Mouse (Mus musculus): ENCODE results near the gene Farsb. TPM values are rescaled to one million over a fixed set of nuclear protein-coding genes. Genes with fewer than 3 reads are reported as not detected.

Gene Farsb
- total and polyA plus RNA-seq, 2 experiments from 2014 or later: 72.8 to 129 TPM

DNA sequence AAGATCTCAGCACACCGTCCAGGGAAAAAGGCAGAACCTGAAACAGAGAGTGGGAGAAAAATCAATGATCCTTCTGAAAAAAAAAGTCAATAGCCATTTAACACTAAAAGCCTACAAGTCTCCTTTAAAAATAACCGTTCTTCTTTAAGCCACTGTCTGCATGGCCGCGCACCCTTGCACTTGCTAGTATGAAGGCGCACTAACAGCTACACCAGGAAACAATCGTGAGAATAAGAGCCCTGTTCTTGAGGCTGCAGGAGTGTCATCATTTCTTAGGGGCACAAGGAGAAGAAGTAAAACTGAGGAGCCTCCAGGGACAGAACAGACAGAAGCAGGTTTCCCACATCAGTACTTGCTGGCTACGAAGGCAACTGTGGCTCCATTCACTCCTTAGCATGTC, 63.4 kb downstream of the Farsb start:
- no peaks in the 10 kb centered on the region; the same call in 1 of the 2 replicates for H3K4me1 ChIP-seq (ENCODE audit: insufficient read depth, low read length)
- ATAC-seq: no peak
- H3K27me3 ChIP-seq (ENCODE audit: insufficient read depth, low read length): no peaks in the 10 kb centered on the region
- H3K27ac ChIP-seq: no peak overlapping the region; the same call in 1 of the 2 replicates
- H3K4me3 ChIP-seq (ENCODE audit: low read length): no peak overlapping the region
- no peak overlapping the region for H3K4me2 ChIP-seq (ENCODE audit: low read depth, low read length)
- DNase-seq (ENCODE audit: low spot score): no peak
- TF ChIP-seq CTCF (IDR thresholded peaks at IDR 0.05; ENCODE audit: low read depth): no peak
- H3K36me3 ChIP-seq (ENCODE audit: insufficient read depth, low read length): no peaks in the 10 kb centered on the region
- 82% methylated on average over 7 of the region's 7 CpGs for WGBS
- no peaks in the 10 kb centered on the region for H3K9me3 ChIP-seq (ENCODE audit: low read length)
- no peak overlapping the region for H3K9ac ChIP-seq (replicated peaks; ENCODE audit: low read length)

DNA sequence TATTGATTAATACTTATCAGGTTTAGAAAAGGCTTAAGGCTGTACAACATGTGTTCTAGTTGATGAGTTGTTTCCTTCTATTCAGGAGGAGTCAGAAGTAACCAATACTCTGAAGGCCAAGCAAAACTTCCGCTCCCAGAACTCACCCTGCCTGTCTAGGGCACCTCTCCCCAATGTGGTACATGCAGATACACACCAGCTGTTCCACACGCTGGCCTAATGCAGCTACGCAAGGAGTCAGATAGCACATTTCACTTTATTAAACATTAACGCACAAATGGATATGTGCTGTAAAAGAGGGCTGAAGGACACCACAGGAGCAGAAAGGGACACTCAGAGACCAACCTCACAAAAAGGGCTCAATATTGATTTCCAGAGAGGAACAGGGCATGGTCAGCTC, 63.8 kb downstream of the Farsb start:
- Histone ChIP-seq H3K4me3 (ENCODE audit: low read length) (no peak overlapping the region), H3K27me3 (ENCODE audit: insufficient read depth, low read length) (no peaks in the 10 kb centered on the region), H3K27ac (no peak overlapping the region), H3K4me1 (ENCODE audit: insufficient read depth, low read length) (no peaks in the 10 kb centered on the region; the same call in 1 of the 2 replicates), H3K36me3 (ENCODE audit: insufficient read depth, low read length) (no peaks in the 10 kb centered on the region), H3K9me3 (ENCODE audit: low read length) (no peaks in the 10 kb centered on the region), H3K9ac (replicated peaks; ENCODE audit: low read length) (no peak overlapping the region), H3K4me2 (ENCODE audit: low read depth, low read length) (no peak overlapping the region)
- DNase-seq (ENCODE audit: low spot score) (no peak), ATAC-seq (no peak)
- 83% methylated on average over 4 of the region's 4 CpGs for WGBS
- no peak for TF ChIP-seq CTCF (IDR thresholded peaks at IDR 0.05; ENCODE audit: low read depth)

DNA sequence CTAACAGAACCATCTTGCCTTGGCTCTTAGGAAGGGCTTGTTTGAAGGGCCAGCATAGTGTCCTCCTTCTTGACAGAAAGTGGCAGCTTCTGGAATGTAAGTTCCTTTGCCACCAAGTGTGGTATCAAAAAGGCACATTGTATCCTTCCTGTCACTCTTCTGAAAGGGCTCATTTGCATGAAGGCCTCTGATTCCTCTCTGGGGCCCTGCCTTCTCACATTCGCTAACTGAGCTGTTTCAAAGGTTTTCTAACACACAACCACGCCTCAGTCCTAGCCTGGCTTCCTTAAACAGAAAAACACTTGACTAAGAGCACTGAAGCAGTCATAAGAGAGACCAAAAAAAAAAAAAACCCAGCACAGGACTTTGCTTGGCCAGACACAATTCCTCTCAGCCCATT, 66.1 kb downstream of the Farsb start:
- Histone ChIP-seq H3K36me3 (ENCODE audit: insufficient read depth, low read length) (no peaks in the 10 kb centered on the region), H3K9me3 (ENCODE audit: low read length) (no peaks in the 10 kb centered on the region), H3K27ac (no peak overlapping the region), H3K4me1 (ENCODE audit: insufficient read depth, low read length) (no peaks in the 10 kb centered on the region; the same call in 1 of the 2 replicates), H3K9ac (replicated peaks; ENCODE audit: low read length) (no peak overlapping the region), H3K4me2 (ENCODE audit: low read depth, low read length) (no peak overlapping the region), H3K4me3 (ENCODE audit: low read length) (no peak overlapping the region), H3K27me3 (ENCODE audit: insufficient read depth, low read length) (no peaks in the 10 kb centered on the region)
- DNase-seq (ENCODE audit: low spot score) (no peak), ATAC-seq (no peak)
- no peak for TF ChIP-seq CTCF (IDR thresholded peaks at IDR 0.05; ENCODE audit: low read depth)
- 32% methylated on average over 2 of the region's 2 CpGs for WGBS

- Histone ChIP-seq H3K9ac (replicated peaks; ENCODE audit: low read length) (no peak overlapping the region), H3K27me3 (ENCODE audit: insufficient read depth, low read length) (no peaks in the 10 kb centered on the region), H3K27ac (no peak overlapping the region), H3K9me3 (ENCODE audit: low read length) (no peaks in the 10 kb centered on the region), H3K4me3 (ENCODE audit: low read length) (no peak overlapping the region), H3K4me2 (ENCODE audit: low read depth, low read length) (no peak overlapping the region), H3K36me3 (ENCODE audit: insufficient read depth, low read length) (no peaks in the 10 kb centered on the region), H3K4me1 (ENCODE audit: insufficient read depth, low read length) (no peaks in the 10 kb centered on the region; the same call in 1 of the 2 replicates)
- 87% methylated on average over 5 of the region's 5 CpGs for WGBS
- ATAC-seq (no peak), DNase-seq (ENCODE audit: low spot score) (no peak)
- TF ChIP-seq CTCF (IDR thresholded peaks at IDR 0.05; ENCODE audit: low read depth): no peak
Measured at GRCm38 (mm10) chr1:78421749-78422148, 66.9 kb downstream of the Farsb start.

DNA sequence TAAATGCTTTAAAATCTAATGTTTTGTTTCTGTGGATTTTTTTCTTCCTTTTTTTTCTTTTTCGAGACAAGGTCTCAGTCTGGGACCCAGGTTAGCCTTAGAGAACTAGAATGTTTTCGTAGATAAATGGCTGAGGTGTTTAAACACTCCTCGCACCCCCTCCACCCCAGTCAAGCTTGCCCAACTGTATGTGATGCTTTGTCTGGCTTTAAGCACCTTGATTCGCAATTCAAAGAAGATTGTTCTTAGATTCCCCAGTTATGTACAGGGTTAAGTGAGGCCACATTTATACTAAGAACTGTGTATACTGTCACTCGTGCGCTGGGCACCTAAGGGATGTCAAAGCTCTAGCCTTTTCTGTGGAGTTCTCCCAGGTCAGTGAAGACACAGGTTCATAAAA, 68.4 kb downstream of the Farsb start:
- Histone ChIP-seq H3K27ac (no peak overlapping the region), H3K4me3 (ENCODE audit: low read length) (no peak overlapping the region), H3K4me2 (ENCODE audit: low read depth, low read length) (no peak overlapping the region), H3K27me3 (ENCODE audit: insufficient read depth, low read length) (no peaks in the 10 kb centered on the region), H3K9ac (replicated peaks; ENCODE audit: low read length) (no peak overlapping the region), H3K4me1 (ENCODE audit: insufficient read depth, low read length) (no peaks in the 10 kb centered on the region), H3K36me3 (ENCODE audit: insufficient read depth, low read length) (no peaks in the 10 kb centered on the region), H3K9me3 (ENCODE audit: low read length) (no peaks in the 10 kb centered on the region)
- TF ChIP-seq CTCF (IDR thresholded peaks at IDR 0.05; ENCODE audit: low read depth): no peak
- no peak for DNase-seq (ENCODE audit: low spot score)
- ATAC-seq: no peak
- 91% methylated on average over 6 of the region's 6 CpGs for WGBS

DNA sequence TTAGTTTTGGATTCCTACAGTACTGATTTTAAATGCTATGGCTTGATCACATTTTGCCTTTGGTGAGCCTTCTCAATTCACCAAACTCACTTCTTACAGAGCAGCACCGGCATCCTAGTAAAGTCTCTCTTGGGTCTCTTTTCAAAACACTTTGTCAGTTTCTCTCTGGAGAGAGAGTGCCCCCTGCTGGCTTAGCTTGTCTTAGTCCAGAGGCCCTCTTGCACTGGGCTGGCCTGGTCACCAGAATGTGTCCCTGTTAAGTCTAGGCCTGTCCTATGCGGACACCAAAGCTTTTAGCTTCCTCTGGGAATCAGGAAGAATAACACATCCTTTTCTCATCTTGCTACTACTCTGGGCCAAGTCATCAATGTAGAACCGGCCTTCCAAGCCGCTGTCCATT, 69.1 kb downstream of the Farsb start:
- no peaks in the 10 kb centered on the region for H3K9me3 ChIP-seq (ENCODE audit: low read length)
- no peaks in the 10 kb centered on the region for H3K27me3 ChIP-seq (ENCODE audit: insufficient read depth, low read length)
- no peaks in the 10 kb centered on the region for H3K4me1 ChIP-seq (ENCODE audit: insufficient read depth, low read length)
- peak; percentile 87 for ATAC-seq
- no peak overlapping the region for H3K4me3 ChIP-seq (ENCODE audit: low read length)
- peak; percentile 87 for DNase-seq (ENCODE audit: low spot score)
- 41% methylated on average over 4 of the region's 4 CpGs for WGBS
- H3K36me3 ChIP-seq (ENCODE audit: insufficient read depth, low read length): no peaks in the 10 kb centered on the region
- no peak overlapping the region for H3K4me2 ChIP-seq (ENCODE audit: low read depth, low read length)
- peak; percentile 84 for TF ChIP-seq CTCF (IDR thresholded peaks at IDR 0.05; ENCODE audit: low read depth)
- H3K9ac ChIP-seq (replicated peaks; ENCODE audit: low read length): no peak overlapping the region
- no peak overlapping the region for H3K27ac ChIP-seq

GRCm38 (mm10) chr1:78417154-78417911, 71.4 kb downstream of the Farsb start:
- Histone ChIP-seq H3K4me1 (ENCODE audit: insufficient read depth, low read length) (no peaks in the 10 kb centered on the region), H3K27ac (no peak overlapping the region), H3K4me3 (ENCODE audit: low read length) (no peak overlapping the region), H3K36me3 (ENCODE audit: insufficient read depth, low read length) (no peaks in the 10 kb centered on the region), H3K9me3 (ENCODE audit: low read length) (no peaks in the 10 kb centered on the region), H3K4me2 (ENCODE audit: low read depth, low read length) (no peak overlapping the region), H3K27me3 (ENCODE audit: insufficient read depth, low read length) (no peaks in the 10 kb centered on the region), H3K9ac (replicated peaks; ENCODE audit: low read length) (no peak overlapping the region)
- DNase-seq (ENCODE audit: low spot score) (no peak), ATAC-seq (no peak)
- TF ChIP-seq CTCF (IDR thresholded peaks at IDR 0.05; ENCODE audit: low read depth): no peak
- WGBS: 97% methylated on average over 9 of the region's 9 CpGs

All from hindbrain, postnatal 0 days (tissue).